Mouse (Mus musculus) intestine, embryonic 16.5 days (tissue): ENCODE results near the gene Mchr1. TPM values are rescaled to one million over a fixed set of nuclear protein-coding genes. Genes with fewer than 3 reads are reported as not detected.
A peak's percentile ranks its signal among the peaks of the same experiment; 100 is the strongest.

Experiments
- ATAC-seq: fragments of 200-750 bp; cut with Nextera tagmentation; 2 replicates; pipeline ENCODE4 v1.8.0; 2017; ENCODE audit warnings: moderate TSS enrichment, moderate library complexity
- H3K27ac ChIP-seq: fragments of 300-500 bp; sonication (generic); 2 replicates; pipeline ENCODE4 v1.5.1; 2014; ENCODE audit warnings: mild to moderate bottlenecking, low read length
- H3K27me3 ChIP-seq: fragments of 300-500 bp; sonication (generic); replicated peaks from 2 replicates; pipeline ENCODE4 v1.6.1; 2014; ENCODE audit warnings: low read length, control low read depth, mixed read lengths; ENCODE audit not compliant: control insufficient read depth, insufficient read depth
- H3K36me3 ChIP-seq: fragments of 300-500 bp; sonication (generic); 2 replicates; pipeline ENCODE4 v1.6.1; 2014; ENCODE audit warnings: low read length, control low read depth; ENCODE audit not compliant: control insufficient read depth, insufficient read depth
- H3K4me1 ChIP-seq: fragments of 300-500 bp; sonication (generic); 2 replicates; pipeline ENCODE4 v1.6.1; 2014; ENCODE audit warnings: low read length, control low read depth, mixed read lengths; ENCODE audit not compliant: control insufficient read depth, insufficient read depth
- H3K4me2 ChIP-seq: fragments of 300-500 bp; sonication (generic); 2 replicates; pipeline ENCODE4 v1.6.1; 2014; ENCODE audit warnings: low read depth, low read length, control low read depth
- H3K4me3 ChIP-seq: fragments of 300-500 bp; sonication (generic); 2 replicates; pipeline ENCODE4 v1.5.1; 2014; ENCODE audit warnings: mild to moderate bottlenecking, low read length
- H3K9ac ChIP-seq: fragments of 300-500 bp; sonication (generic); 2 replicates; pipeline ENCODE4 v1.6.1; 2014; ENCODE audit warnings: low read depth, low read length
- H3K9me3 ChIP-seq: fragments of 300-500 bp; sonication (generic); 2 replicates; pipeline ENCODE4 v1.6.1; 2016; ENCODE audit warnings: low read length, control low read depth; ENCODE audit not compliant: control insufficient read depth
- WGBS: fragments of 180-500 bp; shearing (Covaris S2); extraction: QIAGEN DNeasy Blood & Tissue Kit; methylation state at CpG from one replicate; pipeline ENCODE4 v1.1.7; 2014; 5-methylcytosine and 5-hydroxymethylcytosine counted together
- polyA plus RNA-seq: library from polyadenylated mRNA; unstranded; fragments of >200 nt; fragmentation: Nextera tagmentation; extraction: Ambion mirVana; gene quantifications from 2 replicates; pipeline ENCODE4 v1.2.1, GENCODE M21; 2015

Mchr1 gene
- polyA plus RNA-seq, 1 experiment from 2014 or later = 0.97 TPM

- 29% methylated on average over 7 of the region's 7 CpGs for WGBS
- peaks cover 13% of the 10 kb centered on the region; the same call in 1 of the 2 replicates for H3K4me1 ChIP-seq
- H3K9me3 ChIP-seq = peaks cover 1% of the 10 kb centered on the region; the same call in 1 of the 2 replicates
- no peak overlapping the region for H3K9ac ChIP-seq
- no peaks in the 10 kb centered on the region for H3K36me3 ChIP-seq
- peaks cover 4% of the 10 kb centered on the region; the same call in 1 of the 2 replicates for H3K27me3 ChIP-seq
- H3K4me2 ChIP-seq = no peak overlapping the region
- H3K27ac ChIP-seq = no peak overlapping the region
- H3K4me3 ChIP-seq = no peak overlapping the region
- no peak for ATAC-seq
These were observed 4.0 kb downstream of the Mchr1 start for GRCm38 (mm10) chr15:81239261-81239660.

DNA sequence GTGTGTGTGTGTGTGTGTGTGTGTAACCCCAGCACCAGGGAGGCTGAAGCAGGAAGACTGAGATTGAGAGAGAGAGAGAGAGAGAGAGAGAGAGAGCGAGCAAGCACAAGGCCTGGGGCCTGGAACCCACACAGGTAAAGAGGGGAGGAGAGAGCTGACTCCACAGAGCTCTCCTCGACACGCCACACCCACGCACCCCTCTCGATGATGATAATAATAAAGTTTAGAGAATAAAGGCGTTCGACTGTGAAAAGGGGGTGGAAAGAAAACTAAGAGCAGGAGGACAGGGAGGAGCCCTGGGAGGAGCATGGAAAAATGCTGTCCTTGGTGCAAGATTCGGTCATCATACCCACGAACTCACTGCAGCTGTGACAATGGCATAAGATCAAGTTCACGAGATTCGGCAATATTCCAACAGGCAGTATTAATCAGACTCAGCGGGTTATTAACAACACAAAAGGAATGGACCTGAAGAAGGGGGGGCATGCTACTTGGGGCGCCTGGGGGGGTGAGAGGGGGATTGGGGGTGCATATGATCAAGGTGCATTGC, 4.6 kb downstream of the Mchr1 start:
- H3K27ac ChIP-seq = no peak overlapping the region
- H3K36me3 ChIP-seq = no peaks in the 10 kb centered on the region
- no peak for ATAC-seq
- no peak overlapping the region for H3K9ac ChIP-seq
- peaks cover 4% of the 10 kb centered on the region; the same call in 1 of the 2 replicates for H3K27me3 ChIP-seq
- no peak overlapping the region for H3K4me3 ChIP-seq
- no peak overlapping the region for H3K4me2 ChIP-seq
- WGBS = 75% methylated on average over 13 of the region's 13 CpGs
- peaks cover 6% of the 10 kb centered on the region; the same call in 1 of the 2 replicates for H3K9me3 ChIP-seq
- peaks cover 13% of the 10 kb centered on the region; the same call in 1 of the 2 replicates for H3K4me1 ChIP-seq

- WGBS = 83% methylated on average over 3 of the region's 3 CpGs
- H3K27ac ChIP-seq = peak overlapping the region; percentile 96
- H3K27me3 ChIP-seq = no peaks in the 10 kb centered on the region
- H3K4me1 ChIP-seq = peaks cover 24% of the 10 kb centered on the region
- no peak overlapping the region for H3K9ac ChIP-seq
- no peak overlapping the region for H3K4me3 ChIP-seq
- H3K36me3 ChIP-seq = no peaks in the 10 kb centered on the region
- 0 out of 2 replicates have a peak overlapping the region, but pooled peaks have one; percentile 47 for H3K4me2 ChIP-seq
- H3K9me3 ChIP-seq = peaks cover 6% of the 10 kb centered on the region; the same call in 1 of the 2 replicates
- ATAC-seq = no peak
These were observed 11.6 kb downstream of the Mchr1 start for GRCm38 (mm10) chr15:81246890-81247289.

DNA sequence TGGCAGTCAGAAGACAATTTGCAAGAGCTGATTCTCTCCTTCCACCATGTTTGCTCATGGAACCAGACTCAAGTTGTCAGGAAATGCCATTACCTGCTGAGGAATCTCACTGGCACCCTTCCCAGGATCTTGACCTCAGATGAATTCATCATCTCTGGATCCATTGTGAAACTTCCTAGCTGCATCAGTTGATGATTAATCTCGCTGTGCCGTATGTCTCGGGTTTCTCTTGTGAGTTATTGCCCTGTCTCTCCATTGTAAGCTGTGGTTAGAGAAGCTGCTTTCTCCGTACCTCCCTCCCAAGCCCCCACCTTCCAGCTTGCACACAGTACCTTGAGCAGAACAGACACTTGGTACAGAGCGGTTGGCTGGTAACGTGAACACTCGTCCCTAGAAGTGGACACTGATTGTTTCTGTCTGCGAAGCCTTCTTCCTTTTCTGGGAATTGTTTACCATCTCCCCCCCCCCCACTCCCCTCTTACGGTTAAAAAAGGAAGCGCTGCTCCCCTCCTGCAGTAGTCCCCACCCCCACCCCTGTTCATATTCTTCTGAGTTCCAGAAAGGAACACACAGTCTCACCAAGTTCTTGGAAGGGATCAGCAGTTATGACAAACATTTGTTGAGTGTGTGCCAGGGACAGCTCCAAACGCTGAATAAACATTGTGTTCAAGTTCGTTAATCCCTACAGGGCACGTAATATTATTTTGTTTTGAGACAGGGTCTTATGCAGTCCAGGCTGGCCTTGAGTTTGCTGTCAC, 12.5 kb downstream of the Mchr1 start:
- WGBS = 9% methylated on average over 13 of the region's 13 CpGs
- Histone ChIP-seq H3K4me1 (peaks cover 24% of the 10 kb centered on the region), H3K27ac (peak overlapping the region; percentile 96), H3K27me3 (no peaks in the 10 kb centered on the region), H3K9ac (peak overlapping the region; percentile 34; the same call in 1 of the 2 replicates), H3K9me3 (peaks cover 6% of the 10 kb centered on the region; the same call in 1 of the 2 replicates), H3K36me3 (no peaks in the 10 kb centered on the region), H3K4me2 (peak overlapping the region; percentile 47), H3K4me3 (peak overlapping the region; percentile 15)
- peak; percentile 86 for ATAC-seq

GRCm38 (mm10) chr15:81248341-81248679, 13.0 kb downstream of the Mchr1 start:
- H3K4me2 ChIP-seq = peak overlapping the region; percentile 47
- ATAC-seq = peak; percentile 3; the same call in 1 of the 2 replicates
- 0 out of 2 replicates have a peak overlapping the region, but pooled peaks have one; percentile 7 for H3K9ac ChIP-seq
- H3K4me1 ChIP-seq = peaks cover 24% of the 10 kb centered on the region
- H3K4me3 ChIP-seq = peak overlapping the region; percentile 15; the same call in 1 of the 2 replicates
- 51% methylated on average over 4 of the region's 4 CpGs for WGBS
- peaks cover 6% of the 10 kb centered on the region; the same call in 1 of the 2 replicates for H3K9me3 ChIP-seq
- peak overlapping the region; percentile 96 for H3K27ac ChIP-seq
- no peaks in the 10 kb centered on the region for H3K27me3 ChIP-seq
- no peaks in the 10 kb centered on the region for H3K36me3 ChIP-seq

DNA sequence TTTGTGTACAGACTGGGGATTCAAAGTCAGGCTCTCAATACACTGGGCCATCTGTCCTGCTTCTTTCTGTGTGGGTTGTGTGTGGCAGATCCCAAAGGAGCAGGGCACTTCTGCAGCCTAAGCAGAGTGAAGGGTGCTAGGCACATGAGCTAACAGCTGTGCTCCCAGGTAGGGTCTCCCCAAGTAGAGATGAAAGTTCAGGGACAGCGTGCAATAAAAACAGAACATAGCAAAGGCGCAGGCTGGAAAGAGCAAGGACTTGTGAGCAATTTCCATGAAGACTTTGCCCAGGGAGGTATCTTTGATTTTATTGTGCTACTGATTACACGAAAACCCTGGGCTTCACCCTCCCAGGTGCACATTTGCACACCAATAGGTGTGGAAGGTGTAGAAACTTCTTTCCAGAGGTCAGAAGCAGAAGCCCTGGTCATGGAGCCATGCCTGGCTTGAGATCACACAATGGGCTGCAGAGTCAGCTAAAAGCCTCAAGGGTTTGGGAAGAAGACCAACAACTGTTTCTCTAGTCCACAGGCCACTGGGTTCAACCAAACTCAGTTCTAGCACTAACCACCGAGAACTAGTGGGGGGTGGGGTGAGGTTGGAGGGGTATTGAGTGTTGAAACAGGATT, 13.8 kb downstream of the Mchr1 start:
- no peaks in the 10 kb centered on the region for H3K36me3 ChIP-seq
- no peaks in the 10 kb centered on the region for H3K27me3 ChIP-seq
- H3K27ac ChIP-seq = peak overlapping the region; percentile 96
- H3K9ac ChIP-seq = no peak overlapping the region
- H3K4me3 ChIP-seq = no peak overlapping the region
- H3K4me2 ChIP-seq = peak overlapping the region; percentile 26; the same call in 1 of the 2 replicates
- peaks cover 6% of the 10 kb centered on the region; the same call in 1 of the 2 replicates for H3K9me3 ChIP-seq
- peaks cover 24% of the 10 kb centered on the region for H3K4me1 ChIP-seq
- WGBS = 68% methylated on average over 4 of the region's 4 CpGs
- ATAC-seq = peak; percentile 83

- Histone ChIP-seq H3K9ac (no peak overlapping the region), H3K4me3 (no peak overlapping the region), H3K36me3 (no peaks in the 10 kb centered on the region), H3K9me3 (no peaks in the 10 kb centered on the region), H3K27ac (no peak overlapping the region), H3K4me1 (peaks cover 23% of the 10 kb centered on the region), H3K27me3 (no peaks in the 10 kb centered on the region), H3K4me2 (no peak overlapping the region)
- WGBS = 62% methylated on average over 4 of the region's 4 CpGs
- no peak for ATAC-seq
These were observed 17.4 kb downstream of the Mchr1 start for GRCm38 (mm10) chr15:81252626-81253174.

GRCm38 (mm10) chr15:81253585-81253984, 18.3 kb downstream of the Mchr1 start:
- H3K4me3 ChIP-seq = no peak overlapping the region
- no peaks in the 10 kb centered on the region for H3K27me3 ChIP-seq
- H3K27ac ChIP-seq = no peak overlapping the region
- H3K4me1 ChIP-seq = peaks cover 17% of the 10 kb centered on the region
- H3K9me3 ChIP-seq = no peaks in the 10 kb centered on the region
- WGBS = 77% methylated on average over 2 of the region's 2 CpGs
- no peak overlapping the region for H3K9ac ChIP-seq
- no peak for ATAC-seq
- H3K4me2 ChIP-seq = no peak overlapping the region
- H3K36me3 ChIP-seq = no peaks in the 10 kb centered on the region

GRCm38 (mm10) chr15:81254113-81254640, 18.9 kb downstream of the Mchr1 start:
- H3K27ac ChIP-seq = no peak overlapping the region
- no peak overlapping the region for H3K4me3 ChIP-seq
- 64% methylated on average over 8 of the region's 8 CpGs for WGBS
- no peaks in the 10 kb centered on the region for H3K27me3 ChIP-seq
- peaks cover 11% of the 10 kb centered on the region for H3K4me1 ChIP-seq
- no peak overlapping the region for H3K4me2 ChIP-seq
- ATAC-seq = no peak
- no peaks in the 10 kb centered on the region for H3K9me3 ChIP-seq
- H3K9ac ChIP-seq = no peak overlapping the region
- H3K36me3 ChIP-seq = no peaks in the 10 kb centered on the region
